Mouse (Mus musculus): ENCODE data around the gene Abcc8. TPM values are rescaled to one million over a fixed set of nuclear protein-coding genes. Genes with fewer than 3 reads are reported as not detected.
A peak's percentile ranks its signal among the peaks of the same experiment; 100 is the strongest.

Abcc8 gene
- polyA plus RNA-seq, 1 experiment from 2014 or later: 32.3 TPM

DNA sequence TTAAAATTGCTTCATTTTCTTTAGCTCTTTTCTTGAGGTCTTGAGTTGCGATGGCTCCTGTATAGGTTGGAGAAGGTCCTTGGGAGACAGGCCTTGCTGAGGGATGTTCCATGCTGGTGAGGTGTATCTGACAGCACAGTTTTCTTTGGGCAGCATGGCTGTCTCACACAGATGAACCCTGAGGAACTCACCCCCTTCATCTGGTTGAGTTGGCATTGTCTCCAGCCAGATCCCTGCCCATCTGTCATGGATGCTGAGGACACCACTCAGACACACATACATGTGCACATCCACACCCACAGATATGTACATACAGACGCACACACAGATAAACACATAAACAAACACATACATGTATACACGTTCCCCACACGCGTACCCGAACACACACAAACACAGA is 116.5 kb downstream of the Abcc8 start:
- no peaks in the 10 kb centered on the region for H3K27me3 ChIP-seq (ENCODE audit: control insufficient read depth, insufficient read depth, low read length)
- no peak overlapping the region for H3K4me3 ChIP-seq (ENCODE audit: low read length)
- H3K4me1 ChIP-seq (ENCODE audit: control insufficient read depth, insufficient read depth, low read length): no peaks in the 10 kb centered on the region
- no peak for ATAC-seq (replicated peaks; ENCODE audit: extremely low read depth, insufficient read depth, low FRiP score)
- H3K9ac ChIP-seq (ENCODE audit: low read length): no peak overlapping the region
- 95% methylated on average over 6 of the region's 6 CpGs for WGBS
- H3K27ac ChIP-seq (ENCODE audit: low read length): no peak overlapping the region
- peaks cover 44% of the 10 kb centered on the region for H3K36me3 ChIP-seq (ENCODE audit: control insufficient read depth, insufficient read depth)
- no peaks in the 10 kb centered on the region for H3K9me3 ChIP-seq (replicated peaks; ENCODE audit: control insufficient read depth, low read length)
- H3K4me2 ChIP-seq (ENCODE audit: low read depth, low read length): no peak overlapping the region

DNA sequence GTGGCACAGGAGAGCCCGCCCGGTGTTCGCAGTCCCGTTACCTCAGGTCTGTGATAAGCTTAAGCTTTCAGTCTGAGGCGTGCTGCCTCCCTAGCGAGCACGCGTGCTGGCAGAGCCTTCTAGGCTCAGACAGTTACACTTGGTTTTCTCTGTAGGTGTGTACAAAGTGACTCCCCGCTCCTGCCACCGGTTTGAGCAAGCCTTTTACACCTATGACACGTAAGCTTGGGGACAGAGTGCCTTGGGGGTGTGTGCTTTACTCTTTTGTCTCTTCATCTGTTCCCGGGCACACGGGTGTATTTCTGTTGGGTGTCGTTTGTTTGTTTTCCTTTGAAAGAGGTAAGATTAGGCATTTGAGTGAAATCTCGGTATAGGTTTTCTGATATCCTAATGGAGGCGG is 118.2 kb downstream of the Abcc8 start:
- Histone ChIP-seq H3K9me3 (replicated peaks; ENCODE audit: control insufficient read depth, low read length) (no peaks in the 10 kb centered on the region), H3K4me3 (ENCODE audit: low read length) (no peak overlapping the region), H3K4me1 (ENCODE audit: control insufficient read depth, insufficient read depth, low read length) (no peaks in the 10 kb centered on the region), H3K27ac (ENCODE audit: low read length) (no peak overlapping the region), H3K4me2 (ENCODE audit: low read depth, low read length) (no peak overlapping the region), H3K9ac (ENCODE audit: low read length) (no peak overlapping the region), H3K27me3 (ENCODE audit: control insufficient read depth, insufficient read depth, low read length) (no peaks in the 10 kb centered on the region), H3K36me3 (ENCODE audit: control insufficient read depth, insufficient read depth) (peaks cover 39% of the 10 kb centered on the region)
- WGBS: 91% methylated on average over 16 of the region's 16 CpGs
- no peak for ATAC-seq (replicated peaks; ENCODE audit: extremely low read depth, insufficient read depth, low FRiP score)

DNA sequence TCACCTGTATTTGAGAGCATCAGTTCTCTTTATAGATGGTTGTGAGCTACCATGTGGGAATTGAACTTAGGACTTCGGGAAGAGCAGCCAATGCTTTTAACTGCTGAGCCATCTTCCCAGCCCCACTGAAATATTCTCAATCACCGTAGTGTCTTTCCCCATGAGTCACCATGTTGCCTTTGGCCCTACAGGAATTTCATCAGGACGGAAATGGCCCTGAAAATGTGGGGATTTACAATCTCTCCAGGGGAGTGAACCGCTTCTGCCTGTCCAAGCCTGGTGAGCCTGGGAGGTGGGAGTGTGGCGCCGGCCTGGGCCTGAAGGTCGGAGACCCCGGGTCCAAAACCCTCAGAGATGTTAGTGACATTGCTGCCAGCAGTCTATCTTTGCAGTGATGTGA is 119.1 kb downstream of the Abcc8 start:
- H3K4me1 ChIP-seq (ENCODE audit: control insufficient read depth, insufficient read depth, low read length): no peaks in the 10 kb centered on the region
- ATAC-seq (replicated peaks; ENCODE audit: extremely low read depth, insufficient read depth, low FRiP score): no peak
- no peak overlapping the region for H3K4me3 ChIP-seq (ENCODE audit: low read length)
- 89% methylated on average over 8 of the region's 8 CpGs for WGBS
- H3K9ac ChIP-seq (ENCODE audit: low read length): no peak overlapping the region
- no peak overlapping the region for H3K4me2 ChIP-seq (ENCODE audit: low read depth, low read length)
- no peaks in the 10 kb centered on the region for H3K9me3 ChIP-seq (replicated peaks; ENCODE audit: control insufficient read depth, low read length)
- no peaks in the 10 kb centered on the region for H3K27me3 ChIP-seq (ENCODE audit: control insufficient read depth, insufficient read depth, low read length)
- no peak overlapping the region for H3K27ac ChIP-seq (ENCODE audit: low read length)
- H3K36me3 ChIP-seq (ENCODE audit: control insufficient read depth, insufficient read depth): peaks cover 35% of the 10 kb centered on the region

DNA sequence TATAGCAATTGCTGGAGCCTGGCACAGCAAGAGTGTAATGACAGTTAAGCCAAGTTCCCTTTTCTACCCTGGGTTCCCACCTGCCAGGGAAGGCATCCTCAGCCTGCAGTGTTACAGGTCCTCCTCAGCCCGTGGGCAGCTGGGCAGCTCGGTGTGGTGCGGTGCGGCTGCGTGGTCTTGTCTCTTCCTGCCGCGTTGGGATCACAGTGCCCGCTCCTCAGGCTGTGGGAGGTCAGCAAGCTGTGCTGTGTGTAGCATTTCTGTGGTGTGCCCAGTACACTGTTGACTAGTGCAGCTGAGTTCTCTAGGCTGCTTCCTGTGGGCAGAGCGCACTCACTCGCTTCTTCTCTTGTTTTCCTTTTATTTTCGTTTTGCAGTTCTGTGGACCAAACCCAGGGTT is 121.0 kb downstream of the Abcc8 start:
- ATAC-seq (replicated peaks; ENCODE audit: extremely low read depth, insufficient read depth, low FRiP score): no peak
- Histone ChIP-seq H3K9ac (ENCODE audit: low read length) (no peak overlapping the region), H3K27me3 (ENCODE audit: control insufficient read depth, insufficient read depth, low read length) (no peaks in the 10 kb centered on the region), H3K36me3 (ENCODE audit: control insufficient read depth, insufficient read depth) (peaks cover 36% of the 10 kb centered on the region), H3K4me3 (ENCODE audit: low read length) (peak overlapping the region; percentile 12; the same call in 1 of the 2 replicates), H3K27ac (ENCODE audit: low read length) (no peak overlapping the region), H3K9me3 (replicated peaks; ENCODE audit: control insufficient read depth, low read length) (no peaks in the 10 kb centered on the region), H3K4me1 (ENCODE audit: control insufficient read depth, insufficient read depth, low read length) (no peaks in the 10 kb centered on the region), H3K4me2 (ENCODE audit: low read depth, low read length) (no peak overlapping the region)
- WGBS: 84% methylated on average over 11 of the region's 11 CpGs

Other genes with a start within 250 kb of the Abcc8 start
- 0.11 and 0.12 TPM in 2 replicates for gene Abcc6, start 149.7 kb downstream of the Abcc8 start, polyA plus RNA-seq (2015; fragmentation: Nextera tagmentation; extraction: Ambion mirVana)
- gene Nomo1, start 146.3 kb downstream of the Abcc8 start, polyA plus RNA-seq (2015; fragmentation: Nextera tagmentation; extraction: Ambion mirVana): 35.9 and 36.2 TPM in 2 replicates
- gene Kcnj11, start 79.3 kb downstream of the Abcc8 start, polyA plus RNA-seq (2015; fragmentation: Nextera tagmentation; extraction: Ambion mirVana): 10.4 and 10.5 TPM in 2 replicates
- 2.5 and 2.7 TPM in 2 replicates for gene Ush1c, start 58.5 kb upstream of the Abcc8 start, polyA plus RNA-seq (2015; fragmentation: Nextera tagmentation; extraction: Ambion mirVana)
- 0.02 TPM in 1 of 2 replicates, not detected in the other for gene Otog, start 61.0 kb upstream of the Abcc8 start, polyA plus RNA-seq (2015; fragmentation: Nextera tagmentation; extraction: Ambion mirVana)
- 0.22 and 0.43 TPM in 2 replicates for gene Myod1, start 196.4 kb upstream of the Abcc8 start, polyA plus RNA-seq (2015; fragmentation: Nextera tagmentation; extraction: Ambion mirVana)
- 0.19 TPM in 1 of 2 replicates, not detected in the other for gene Kcnc1, start 216.5 kb upstream of the Abcc8 start, polyA plus RNA-seq (2015; fragmentation: Nextera tagmentation; extraction: Ambion mirVana)

Measured in heart, embryonic 16.5 days (tissue).